Mouse (Mus musculus): ENCODE data around the gene Alpk3. TPM values are rescaled to one million over a fixed set of nuclear protein-coding genes. Genes with fewer than 3 reads are reported as not detected.
A peak's percentile ranks its signal among the peaks of the same experiment; 100 is the strongest.

Alpk3 gene
- total RNA-seq, 2 experiments from 2014 or later: 213 to 256 TPM

DNA sequence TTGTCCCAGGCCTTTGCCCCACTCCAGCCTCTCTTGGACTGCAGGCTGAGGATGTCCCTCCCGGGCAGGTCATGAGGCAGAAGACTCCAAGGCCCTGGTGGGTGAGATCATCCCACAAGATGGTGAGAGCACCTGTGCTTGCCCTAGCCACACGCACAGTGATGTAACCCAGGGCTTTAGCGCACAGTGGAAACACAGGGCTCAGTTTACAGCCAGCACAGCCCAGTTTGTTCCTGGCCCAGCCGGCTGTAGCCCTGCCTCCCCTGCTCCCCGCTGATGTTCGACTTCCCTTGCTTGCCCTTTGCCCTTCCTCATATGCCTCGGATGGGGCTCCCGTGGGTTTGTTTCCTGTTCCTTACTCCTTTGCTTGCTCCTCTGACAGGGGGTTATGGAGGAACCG lies 17.1 kb downstream of the Alpk3 start:
- DNase-seq: peak; percentile 81

DNA sequence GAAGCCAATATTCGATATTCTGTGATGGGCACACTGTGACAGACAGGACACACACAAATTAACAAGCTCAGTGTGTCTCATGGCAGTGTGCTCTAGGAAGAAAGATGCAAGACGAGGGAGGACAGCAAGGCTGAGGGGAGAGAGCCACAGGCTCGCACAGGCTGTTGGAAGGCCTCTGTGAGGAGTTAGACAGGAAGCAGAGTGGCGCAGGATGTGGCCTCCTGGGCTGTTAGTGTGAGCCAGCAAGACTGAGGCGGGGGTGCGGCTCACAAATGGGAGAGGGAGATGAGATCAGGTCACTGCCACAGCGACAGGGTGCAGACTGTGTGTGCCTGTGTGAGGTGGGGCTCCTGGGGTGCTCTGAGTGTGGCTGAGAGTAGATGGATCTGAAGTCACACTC lies 17.9 kb downstream of the Alpk3 start:
- no peak for DNase-seq

DNA sequence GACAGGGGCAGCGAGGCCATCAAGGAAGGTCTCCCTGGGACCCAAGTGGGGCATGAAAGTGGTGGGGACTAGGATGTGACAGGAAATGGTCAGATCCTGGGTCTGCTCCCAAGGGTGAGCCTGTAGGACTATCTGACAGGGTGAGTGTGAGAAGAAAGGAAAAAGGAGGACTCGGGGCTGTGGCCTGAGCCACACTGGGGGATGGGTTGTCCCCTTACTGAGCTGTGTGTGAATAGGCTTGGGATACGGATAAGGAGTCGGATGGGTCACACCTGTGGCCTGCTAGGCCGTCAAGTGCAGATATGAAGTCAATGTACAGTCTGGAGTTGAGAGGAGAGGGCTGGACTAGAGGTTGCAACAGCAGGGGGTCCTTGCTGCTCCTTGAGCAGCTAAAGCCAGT lies 18.3 kb downstream of the Alpk3 start:
- DNase-seq: no peak

DNA sequence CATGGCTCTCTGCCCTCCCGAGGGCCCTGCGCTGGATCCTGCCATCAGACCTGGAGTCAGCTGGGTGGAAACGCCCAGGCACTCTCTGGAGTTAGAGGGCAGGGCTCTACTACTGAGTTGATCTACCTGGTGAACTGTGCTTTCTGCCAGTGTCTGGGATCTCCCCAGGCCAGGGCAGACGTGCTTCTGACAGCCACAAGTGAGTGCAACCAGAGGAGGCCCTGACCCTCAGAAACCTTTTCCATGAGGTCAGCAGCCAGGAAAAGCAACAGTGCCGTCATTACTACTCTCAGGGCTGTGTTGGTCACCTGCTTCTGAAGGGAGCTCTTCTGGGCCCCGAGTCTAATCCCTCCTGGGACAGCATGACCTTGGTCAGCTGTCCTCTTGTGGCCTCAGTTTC lies 19.6 kb downstream of the Alpk3 start:
- peak; percentile 44 for DNase-seq

DNA sequence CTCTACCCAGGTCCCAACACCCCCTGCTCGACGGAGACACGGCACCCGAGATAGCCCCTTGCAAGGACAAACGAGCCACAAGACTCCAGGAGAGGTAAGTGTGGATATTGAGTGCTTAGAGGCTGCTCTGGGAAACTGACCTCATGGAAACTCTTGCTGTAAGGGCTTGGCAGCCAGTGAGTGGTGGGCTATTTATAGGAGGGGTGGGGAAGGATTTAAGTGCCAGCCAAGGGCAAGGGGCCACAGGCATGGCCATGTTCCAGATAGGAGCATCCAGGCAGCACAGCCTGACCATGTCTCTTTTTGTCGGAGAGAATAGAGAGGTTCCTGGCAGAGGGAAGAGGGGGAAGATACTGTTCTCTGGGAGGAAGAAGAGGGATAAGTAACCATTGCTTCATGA lies 21.3 kb downstream of the Alpk3 start:
- peak; percentile 42 for DNase-seq

DNA sequence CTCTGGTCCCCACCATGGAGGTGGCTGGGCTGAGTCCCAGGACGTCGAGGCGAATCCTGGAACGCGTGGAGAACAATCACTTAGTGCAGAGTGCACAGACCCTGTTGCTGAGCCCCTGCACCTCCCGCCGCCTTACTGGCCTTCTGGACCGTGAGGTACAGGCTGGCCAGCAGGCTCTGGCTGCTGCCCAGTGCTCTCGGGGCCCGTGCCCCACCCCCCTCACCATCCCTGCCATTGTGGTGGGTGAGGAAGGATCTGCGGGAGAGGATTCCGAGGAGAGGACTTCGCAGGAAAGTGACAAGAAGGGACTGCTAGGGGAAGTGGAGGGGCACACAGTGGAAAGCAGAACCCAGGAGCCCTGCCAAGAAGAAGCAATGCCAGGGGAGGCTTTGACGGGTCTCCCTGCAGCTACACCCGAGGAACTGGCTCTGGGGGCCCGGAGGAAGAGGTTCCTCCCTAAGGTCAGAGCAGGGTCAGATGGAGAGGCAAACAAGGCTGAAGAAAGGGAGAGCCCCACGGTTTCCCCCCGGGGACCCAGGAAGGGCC lies 36.1 kb downstream of the Alpk3 start:
- no peak for DNase-seq

DNA sequence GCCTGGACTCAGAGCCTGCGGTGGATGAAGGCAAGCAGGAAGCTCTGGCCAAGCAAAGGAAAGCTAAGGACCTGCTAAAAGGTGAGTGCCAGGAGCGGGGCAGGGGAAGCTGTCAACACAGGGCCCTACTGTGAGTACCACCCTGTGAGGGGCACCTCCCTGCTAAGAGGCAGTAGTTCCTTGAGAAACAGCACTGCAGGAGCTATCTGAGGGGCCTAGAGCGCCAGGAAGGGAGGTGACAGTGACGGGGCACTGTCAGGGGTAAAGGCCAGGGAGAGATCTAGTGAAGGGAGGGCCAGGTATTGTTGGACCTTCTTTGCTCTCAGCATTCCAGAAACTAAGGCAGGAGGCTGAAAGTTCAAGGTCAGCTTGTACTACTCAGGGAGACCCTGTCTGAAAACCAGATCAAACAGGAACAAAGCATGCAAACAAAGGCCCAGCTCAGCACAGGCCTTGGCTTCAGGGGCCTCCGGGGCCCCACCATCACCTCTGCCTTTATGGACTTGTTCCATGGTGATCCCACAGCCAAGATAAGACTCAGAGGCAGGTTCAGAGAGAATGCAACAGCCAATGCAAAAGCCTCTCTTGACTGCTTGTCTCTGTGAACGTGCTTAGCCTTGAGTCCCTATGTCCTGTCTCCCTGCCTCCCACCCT lies 36.8 kb downstream of the Alpk3 start:
- no peak for DNase-seq

DNA sequence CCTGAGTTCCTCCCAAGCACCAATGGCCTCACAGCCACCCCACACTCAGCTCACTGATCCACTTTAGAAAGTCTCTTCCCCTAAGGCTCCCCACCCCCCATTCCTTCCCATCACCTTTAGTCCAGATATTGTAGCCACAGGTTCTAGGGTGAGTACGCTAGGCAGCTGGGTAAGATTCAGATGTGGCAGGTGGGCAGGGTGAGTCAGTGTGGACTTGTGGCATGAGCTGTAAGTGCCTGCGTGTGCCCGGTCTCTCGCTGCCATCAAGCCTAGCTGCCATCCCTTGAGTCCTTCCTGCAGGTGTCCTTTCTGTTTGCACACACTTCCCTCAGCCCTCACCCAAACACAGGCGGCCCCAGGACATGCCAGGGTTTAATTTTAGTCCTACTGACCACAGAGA lies 42.9 kb downstream of the Alpk3 start:
- DNase-seq: no peak

DNA sequence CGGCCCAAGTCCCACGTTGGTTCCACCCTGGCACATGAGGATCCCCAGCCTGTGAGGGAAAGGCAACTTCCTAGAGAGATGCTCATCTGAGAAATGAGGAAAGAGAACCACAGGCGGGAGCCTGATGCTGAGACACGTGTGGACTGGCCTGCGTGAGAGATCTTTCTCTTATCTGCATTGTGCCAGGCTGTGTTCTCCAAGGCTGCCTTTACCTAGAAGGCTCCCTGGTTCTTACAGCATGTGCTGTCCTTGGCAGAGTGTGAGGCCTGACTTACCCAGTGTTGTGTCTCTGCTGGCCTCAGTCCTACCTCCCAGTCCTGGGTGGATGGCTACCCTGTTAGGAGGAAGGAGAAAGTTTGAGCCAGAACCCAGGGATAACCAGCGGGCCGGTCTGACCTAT lies 45.5 kb downstream of the Alpk3 start:
- no peak for DNase-seq

DNA sequence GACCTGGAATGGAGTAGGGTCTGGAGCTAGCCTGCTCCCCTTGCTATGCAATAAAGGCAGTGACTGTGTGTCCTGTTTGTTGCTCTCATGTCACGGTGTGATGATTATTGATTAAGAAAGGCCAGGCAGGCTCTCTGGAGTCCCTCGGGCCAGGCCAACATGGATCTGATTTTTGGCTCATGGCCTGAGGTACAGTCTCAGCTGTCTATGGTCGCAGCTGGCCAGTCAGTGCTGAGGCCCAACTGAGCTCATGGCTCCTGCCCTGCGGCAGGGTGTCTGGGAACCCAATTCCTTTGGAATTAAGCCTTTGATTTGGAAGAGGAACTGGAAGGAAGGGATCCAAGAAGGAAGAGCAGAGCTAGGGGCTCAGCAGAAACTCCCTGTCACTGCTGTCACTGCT lies 48.1 kb downstream of the Alpk3 start:
- DNase-seq: peak; percentile 60

DNA sequence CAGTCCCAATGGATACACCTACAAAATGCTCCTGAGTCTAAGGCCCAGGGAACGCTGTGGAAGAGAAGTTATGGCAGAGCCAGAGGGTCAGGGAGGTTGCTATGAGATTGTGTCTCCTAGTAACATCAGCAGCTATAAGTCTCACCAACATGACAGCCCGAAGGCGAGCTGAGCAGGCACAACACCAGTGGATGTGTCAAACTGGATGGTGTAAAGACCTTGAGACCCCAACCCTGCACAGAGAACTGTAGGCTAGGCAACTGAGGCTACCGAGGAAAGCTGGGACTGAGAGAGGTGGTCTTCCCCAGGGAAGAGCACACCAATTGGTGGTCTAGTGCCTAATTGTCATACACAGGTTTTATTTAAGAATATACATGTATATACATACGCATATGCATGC lies 50.8 kb downstream of the Alpk3 start:
- no peak for DNase-seq

DNA sequence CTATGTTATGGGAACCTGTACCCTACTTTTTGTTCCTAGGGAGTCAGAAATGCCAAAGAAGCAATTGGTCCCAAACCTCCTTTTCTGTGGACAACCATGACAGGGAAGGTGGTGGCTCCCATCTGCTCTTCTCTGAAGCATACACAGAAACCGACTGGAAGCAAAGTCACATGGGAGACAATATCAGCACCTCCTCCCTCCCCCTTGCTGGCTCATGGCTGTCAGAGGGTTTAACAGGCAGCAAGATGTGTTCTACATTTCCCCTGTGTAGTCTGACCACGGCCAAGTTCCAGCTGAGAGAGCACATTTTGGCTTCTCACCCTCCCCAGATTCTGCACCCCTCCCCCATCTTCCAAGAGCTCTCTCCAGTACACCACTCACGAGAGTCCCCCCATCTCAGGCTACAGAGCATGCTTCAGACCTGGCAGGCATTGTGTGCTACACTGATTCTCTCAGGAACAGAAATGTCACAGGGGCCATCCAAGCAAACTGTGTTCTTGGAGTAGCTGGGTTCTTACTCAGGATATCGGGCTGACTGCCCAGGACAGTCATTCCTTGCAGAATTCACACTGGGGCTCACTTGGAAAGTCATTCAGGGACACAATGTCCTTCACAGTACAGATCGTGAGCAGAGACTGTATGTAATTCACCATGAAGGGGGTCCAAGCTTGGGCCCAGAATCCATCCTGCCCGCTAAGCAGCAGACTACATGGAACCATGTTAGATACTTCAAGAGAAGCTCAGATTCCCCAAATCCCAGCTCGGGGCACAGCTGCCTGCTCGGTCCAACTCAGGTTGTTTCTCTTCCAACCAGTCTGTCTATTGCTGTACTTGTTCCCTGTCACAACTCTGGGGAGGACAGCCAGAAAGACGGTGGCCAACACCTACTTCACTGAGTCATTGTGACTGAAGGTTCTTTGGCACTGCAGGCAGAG lies 52.6 kb downstream of the Alpk3 start:
- DNase-seq: peak; percentile 92

DNA sequence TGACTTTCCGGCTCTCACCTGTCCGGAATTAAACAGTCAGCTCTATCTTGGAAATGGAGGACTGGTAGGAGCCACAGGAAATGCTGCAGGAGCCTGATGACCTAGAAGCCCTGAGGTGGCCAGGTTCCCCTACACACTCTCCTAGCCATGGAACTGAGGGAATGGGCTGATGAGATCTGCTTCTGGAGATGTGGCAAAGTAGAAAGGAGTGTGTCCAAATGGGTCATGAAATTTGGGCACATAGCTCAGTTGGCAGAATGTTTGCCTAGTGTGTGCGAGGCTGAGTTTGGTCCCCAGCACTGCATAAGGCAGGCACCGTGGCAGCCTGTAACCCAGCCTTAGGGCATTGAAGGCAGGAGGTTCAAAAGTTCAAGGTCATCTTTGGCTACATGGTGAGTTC lies 53.4 kb downstream of the Alpk3 start:
- no peak for DNase-seq

DNA sequence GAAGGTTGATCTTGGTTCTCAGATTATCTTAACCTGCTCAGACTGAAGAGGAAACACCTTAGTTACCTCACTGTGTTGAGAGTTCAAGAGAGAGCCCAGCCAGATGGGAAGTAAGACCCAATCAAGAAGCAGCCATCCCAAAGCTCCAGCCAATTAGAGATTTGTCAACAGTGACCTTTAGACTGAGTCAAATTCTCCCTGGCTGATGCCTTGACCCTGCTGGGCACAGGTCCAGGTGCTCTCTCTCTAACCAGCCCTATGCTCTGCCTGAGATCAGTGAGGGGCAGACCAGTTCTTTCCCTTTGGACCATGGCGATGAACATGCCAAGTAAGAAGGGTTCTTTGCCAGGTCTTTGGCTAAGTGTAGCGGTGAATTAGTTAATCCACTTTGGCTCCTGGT lies 54.3 kb downstream of the Alpk3 start:
- no peak for DNase-seq

DNA sequence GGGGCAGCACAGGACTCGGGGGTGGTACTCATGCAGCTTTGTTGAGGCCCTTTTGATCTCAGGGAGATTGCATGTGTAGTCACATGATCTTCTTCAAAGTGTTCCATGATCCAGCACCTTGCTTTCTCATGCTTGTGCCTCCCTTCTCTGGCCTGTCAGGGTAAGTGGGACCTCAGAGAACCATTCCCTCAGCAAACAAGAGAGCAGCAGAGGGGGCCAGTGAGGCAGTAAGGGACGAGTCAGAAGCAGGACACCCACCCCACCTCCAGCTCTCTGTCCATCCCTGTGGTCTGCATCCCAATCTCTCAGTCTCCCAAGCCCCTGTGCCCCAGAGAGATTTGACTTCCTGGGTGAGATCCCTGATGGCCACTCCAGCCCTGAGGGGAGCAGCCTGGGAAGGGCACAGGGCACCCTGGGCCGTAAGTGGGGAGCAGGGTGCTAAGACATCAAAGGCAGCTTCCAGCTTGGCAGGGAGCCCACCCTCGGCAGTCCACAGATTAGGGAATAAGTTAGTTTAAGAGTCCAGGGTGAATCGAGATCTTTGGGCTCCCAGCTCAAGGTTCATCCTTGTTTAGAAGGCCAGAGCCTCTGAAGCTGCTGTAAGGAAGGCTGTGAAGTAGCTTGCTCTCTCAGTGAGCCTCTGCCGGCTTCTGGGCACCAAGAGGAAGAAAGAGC lies 55.4 kb downstream of the Alpk3 start:
- no peak for DNase-seq

DNA sequence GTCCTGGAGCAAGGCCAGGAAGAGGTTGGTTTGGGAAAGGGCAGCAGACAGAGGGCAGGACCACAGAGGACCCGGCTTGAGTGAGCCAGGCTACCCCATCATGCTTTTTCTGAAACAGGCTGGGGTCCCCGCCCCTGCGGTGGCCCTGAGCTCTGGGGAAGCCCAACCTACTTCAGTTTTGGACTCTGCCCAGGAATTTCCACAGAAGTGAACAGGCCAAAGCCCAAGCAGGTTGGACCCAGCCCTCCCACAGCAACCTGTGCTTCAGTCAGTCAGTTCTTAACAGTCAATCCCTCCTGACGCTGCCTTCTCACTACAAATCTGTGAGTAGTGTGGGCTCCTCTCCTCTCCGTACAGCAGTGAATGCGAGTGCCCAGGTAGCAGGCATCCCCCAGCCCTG lies 57.2 kb downstream of the Alpk3 start, which contains the start of gene Slc28a1:
Slc28a1 (plus strand) TSS at position 245 of the 400 bp plus-strand sequence.
- no peak for DNase-seq

DNA sequence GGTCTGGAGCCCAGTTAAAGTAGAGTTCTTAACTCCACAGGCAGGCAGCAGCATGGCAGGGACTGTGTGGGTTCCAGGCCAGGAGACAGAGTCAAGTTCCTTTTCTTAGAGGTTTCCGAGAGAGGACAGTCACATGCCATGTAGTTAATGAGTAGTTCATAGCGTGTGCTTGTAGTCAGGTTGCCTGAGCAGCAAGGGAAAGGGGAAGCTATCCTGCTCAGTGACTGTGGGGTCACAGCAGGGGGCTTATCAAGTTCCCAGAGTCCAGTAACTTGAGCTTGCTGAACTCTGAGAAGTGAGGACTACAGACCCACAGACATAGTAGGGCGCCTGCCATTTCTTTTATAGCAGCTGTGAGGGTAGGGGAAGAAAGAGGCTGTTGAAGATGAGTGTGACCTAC lies 63.7 kb downstream of the Alpk3 start:
- no peak for DNase-seq

DNA sequence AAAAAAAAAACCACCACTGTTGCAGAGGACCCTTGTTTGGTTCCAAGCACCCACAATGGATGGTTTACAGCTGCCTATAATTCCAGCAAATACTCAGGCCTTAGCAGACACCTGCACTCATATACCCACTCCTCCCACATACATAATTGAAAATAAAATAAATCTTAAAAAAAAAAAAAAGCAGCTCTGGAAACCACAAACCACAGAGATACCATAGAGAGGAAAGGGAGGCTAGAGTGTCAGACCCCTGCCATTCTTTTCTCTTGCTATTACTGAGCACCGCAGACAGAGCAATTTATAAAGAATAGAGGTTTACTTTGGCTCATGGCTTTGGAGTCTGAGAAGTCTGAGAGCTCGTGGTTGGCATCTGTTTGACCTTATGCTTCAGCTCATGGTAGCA lies 65.4 kb downstream of the Alpk3 start:
- DNase-seq: no peak

DNA sequence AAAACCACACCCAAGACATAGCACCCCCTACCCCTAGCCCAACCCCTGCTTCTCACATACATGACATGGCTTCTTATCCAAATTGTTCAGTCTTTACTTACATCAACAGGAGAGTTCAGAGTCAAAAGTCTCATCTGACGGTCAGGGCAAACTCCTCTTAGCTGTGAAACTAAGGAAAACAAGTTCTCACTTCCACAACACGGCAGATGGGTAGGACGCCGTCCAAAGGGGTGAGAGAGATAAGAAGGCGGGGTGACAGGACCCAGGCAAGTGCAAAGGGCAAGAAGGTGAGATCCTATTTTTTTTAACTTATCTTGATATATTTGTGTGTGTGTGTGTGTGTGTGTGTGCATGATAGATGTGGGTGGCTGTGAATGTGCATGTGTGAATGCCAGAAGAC lies 66.2 kb downstream of the Alpk3 start:
- no peak for DNase-seq

DNA sequence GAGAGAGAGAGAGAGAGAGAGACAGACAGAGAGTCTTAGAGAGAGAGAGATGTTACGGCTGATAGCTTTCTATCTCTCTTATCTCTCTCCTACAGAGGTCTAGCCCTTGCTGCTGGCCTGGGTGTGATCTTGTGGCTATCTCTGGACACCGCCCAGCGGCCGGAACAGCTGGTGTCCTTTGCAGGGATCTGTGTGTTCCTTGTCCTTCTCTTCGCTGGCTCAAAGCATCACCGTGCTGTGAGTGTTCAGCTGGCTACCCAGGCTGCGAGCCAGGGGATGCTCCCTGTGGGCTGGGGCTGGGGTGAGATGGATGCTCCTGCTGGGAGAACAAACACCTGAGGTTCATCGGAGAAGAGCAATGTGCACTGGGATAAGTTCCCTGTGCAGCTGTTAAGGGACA lies 67.4 kb downstream of the Alpk3 start:
- DNase-seq: peak; percentile 90

DNA sequence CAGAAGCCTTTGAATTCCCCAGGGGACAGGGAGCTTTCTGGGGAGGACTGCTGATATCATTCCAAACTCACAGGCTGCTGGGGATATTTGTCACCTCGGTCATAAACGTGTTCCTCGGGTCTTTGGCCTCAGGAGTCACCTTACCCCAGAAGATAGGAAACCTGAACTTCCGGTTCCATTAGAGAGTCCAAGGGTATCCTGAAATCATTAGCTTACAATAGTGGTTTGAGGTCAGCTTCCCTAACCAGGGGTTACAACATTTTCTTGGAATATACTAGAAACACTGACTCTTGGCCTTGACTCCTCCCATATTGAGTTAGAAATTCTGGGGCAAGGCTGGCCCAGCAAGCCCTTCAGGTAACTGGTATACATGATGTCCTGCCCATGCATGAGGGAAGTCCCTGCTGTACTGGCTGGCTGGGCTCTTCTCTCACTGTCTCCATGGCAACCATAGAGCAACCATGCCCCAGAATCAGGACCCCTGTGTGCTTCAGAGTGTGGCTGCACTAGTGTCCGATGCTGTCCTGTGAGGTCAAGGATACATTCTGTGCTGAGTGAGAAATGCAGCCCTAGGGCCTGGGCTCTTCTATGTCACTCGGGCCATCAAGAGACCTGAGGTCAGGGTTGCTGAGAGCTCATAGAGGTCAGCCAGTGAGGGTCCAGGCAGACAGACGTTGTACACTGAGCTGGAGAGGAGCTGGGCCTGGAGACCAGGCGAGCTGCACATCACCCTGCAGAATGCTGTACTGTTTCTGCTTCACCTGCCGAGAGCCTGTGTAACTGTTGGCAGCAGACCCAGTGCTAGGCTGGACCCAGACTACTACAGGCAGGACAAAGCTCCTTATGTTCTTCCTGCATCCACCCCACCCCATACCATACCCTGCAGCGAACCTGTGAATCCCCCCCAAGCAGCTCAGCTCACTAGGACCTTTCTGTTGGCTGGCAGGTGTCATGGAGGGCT lies 68.1 kb downstream of the Alpk3 start:
- no peak for DNase-seq

DNA sequence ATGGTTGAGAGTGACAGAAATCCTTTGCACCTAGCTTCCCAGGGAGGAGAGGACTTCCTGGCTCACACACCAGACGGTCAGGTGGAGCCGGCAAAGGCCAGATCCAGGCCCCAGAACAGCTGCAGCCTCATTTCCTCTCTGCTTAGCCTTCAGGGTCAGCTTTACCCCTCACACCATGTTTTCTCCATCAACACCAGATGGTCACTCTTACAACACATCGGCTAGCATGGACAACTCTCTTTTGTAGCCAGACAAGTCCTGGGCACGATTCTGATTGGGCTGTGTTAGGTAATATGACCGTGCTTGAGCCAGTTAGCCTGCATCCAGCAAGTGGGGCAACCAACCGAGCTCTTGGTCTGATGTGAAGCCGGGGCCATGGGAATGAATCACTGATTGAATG lies 74.5 kb downstream of the Alpk3 start:
- DNase-seq: peak; percentile 62
